Mouse (Mus musculus): ENCODE results near the gene Fam151b. TPM values are rescaled to one million over a fixed set of nuclear protein-coding genes. Genes with fewer than 3 reads are reported as not detected.

Gene Fam151b
- 7.8 TPM for polyA plus RNA-seq (2014; fragmentation: Illumina TruSeq; extraction: RNeasy Lipid Tissue Mini Kit (QIAGEN cat#74804); ENCODE audit: low read depth, low replicate concordance)

DNA sequence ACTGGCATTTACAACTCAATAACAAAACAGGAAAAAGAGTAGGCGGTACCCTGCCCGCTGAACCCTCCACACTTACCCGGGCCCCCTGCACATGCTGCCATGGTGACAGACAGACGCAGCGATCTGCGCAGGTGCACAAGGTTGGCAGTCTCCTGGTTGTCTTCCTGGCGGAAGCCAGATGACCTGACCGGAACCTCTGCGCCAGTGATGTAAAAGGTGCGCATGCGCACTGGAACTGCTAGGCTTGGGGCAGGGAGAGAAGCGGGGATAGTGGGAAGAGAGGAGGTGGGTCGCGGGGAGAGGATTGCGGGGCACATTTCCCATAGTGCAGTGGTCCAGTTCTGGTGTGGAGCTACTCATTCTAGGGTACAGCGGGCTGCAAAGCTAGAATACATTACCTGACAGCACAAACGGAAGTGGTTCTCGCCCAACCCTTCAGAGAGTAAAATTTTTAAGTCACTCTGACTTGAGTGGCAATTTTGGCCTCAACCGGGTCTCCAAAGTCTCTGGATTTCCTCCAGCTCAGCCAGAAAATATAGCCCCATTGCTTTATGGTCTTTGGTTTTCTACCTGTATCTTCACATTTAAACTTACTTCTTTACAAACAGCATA lies at the start of gene Fam151b:
Fam151b (minus strand) TSS at position 164 of the 612 bp plus-strand sequence.

DNA sequence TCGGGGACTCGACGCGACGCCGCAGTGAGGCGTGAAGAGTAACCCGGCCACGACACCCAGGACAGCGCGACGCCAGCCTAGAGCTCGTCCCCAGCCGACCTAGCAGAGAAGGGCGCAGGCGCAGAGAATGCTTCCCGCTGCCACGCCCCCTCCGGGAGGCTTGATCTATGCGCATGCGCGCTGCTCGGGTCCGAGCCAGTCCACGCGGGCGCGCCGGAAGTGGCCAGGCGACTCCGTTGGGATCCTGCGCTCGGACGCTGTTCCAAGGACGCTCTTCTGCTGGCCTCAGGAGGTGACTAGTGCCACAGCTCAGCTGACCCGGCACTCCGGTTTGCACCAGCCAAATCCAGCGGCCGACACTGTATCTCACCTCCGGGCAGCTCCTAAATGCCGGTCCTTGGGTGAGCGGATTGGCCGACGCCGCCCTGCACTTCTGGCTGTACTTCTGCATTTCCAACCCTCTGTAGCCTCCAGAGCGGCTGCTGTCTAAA lies 47.0 kb upstream of the Fam151b start, which contains the start of gene Zfyve16:
Zfyve16 (minus strand) TSS at position 148 of the 491 bp plus-strand sequence.

DNA sequence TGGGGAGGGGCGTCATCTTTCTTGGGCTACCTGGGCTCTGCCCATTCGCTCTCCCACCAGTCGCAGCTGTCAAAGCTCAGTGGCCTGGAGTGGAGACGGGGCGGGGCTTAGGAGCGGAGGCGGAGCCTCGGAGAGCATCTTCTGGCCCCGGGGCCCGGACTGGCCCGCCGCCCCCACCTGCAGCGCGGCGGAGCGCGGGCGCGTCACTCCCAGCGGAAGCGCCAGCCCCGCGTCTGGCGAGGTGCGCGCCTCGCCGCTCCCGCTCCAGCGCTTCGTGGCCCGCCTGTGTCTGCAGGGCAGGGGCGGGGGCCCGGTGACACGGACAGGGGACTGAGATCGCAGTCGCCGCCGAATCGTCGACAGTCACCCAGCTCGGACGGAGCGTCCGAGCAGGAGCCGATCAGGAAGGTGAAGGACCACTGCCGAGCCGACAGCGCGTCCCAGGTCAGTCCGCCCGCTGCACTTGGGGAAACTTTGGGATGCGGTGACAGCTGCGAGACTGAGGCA lies 58.0 kb downstream of the Fam151b start, which contains the start of gene Ankrd34b:
Ankrd34b (plus strand) TSS at position 139 of the 507 bp plus-strand sequence.

Other genes starting within 250 kb of the Fam151b start
- not detected for gene Gm20379, start 178.0 kb downstream of the Fam151b start, polyA plus RNA-seq (2014; fragmentation: Illumina TruSeq; extraction: RNeasy Lipid Tissue Mini Kit (QIAGEN cat#74804); ENCODE audit: low read depth, low replicate concordance)
- 14.4 TPM for gene Dhfr, start 129.3 kb downstream of the Fam151b start, polyA plus RNA-seq (2014; fragmentation: Illumina TruSeq; extraction: RNeasy Lipid Tissue Mini Kit (QIAGEN cat#74804); ENCODE audit: low read depth, low replicate concordance)
- gene Msh3, start 129.0 kb downstream of the Fam151b start, polyA plus RNA-seq (2014; fragmentation: Illumina TruSeq; extraction: RNeasy Lipid Tissue Mini Kit (QIAGEN cat#74804); ENCODE audit: low read depth, low replicate concordance): 39.1 TPM
- gene Ankrd34b, start 58.1 kb downstream of the Fam151b start, polyA plus RNA-seq (2014; fragmentation: Illumina TruSeq; extraction: RNeasy Lipid Tissue Mini Kit (QIAGEN cat#74804); ENCODE audit: low read depth, low replicate concordance): 0.13 TPM
- gene Zfyve16, start 46.9 kb upstream of the Fam151b start, polyA plus RNA-seq (2014; fragmentation: Illumina TruSeq; extraction: RNeasy Lipid Tissue Mini Kit (QIAGEN cat#74804); ENCODE audit: low read depth, low replicate concordance): 42.9 TPM
- not detected for gene Spz1, start 92.2 kb upstream of the Fam151b start, polyA plus RNA-seq (2014; fragmentation: Illumina TruSeq; extraction: RNeasy Lipid Tissue Mini Kit (QIAGEN cat#74804); ENCODE audit: low read depth, low replicate concordance)
- 122 TPM for gene Serinc5, start 127.1 kb upstream of the Fam151b start, polyA plus RNA-seq (2014; fragmentation: Illumina TruSeq; extraction: RNeasy Lipid Tissue Mini Kit (QIAGEN cat#74804); ENCODE audit: low read depth, low replicate concordance)